Comparison of ENCODE assay signal across 14 mouse cellular contexts in the genomic region with DNA sequence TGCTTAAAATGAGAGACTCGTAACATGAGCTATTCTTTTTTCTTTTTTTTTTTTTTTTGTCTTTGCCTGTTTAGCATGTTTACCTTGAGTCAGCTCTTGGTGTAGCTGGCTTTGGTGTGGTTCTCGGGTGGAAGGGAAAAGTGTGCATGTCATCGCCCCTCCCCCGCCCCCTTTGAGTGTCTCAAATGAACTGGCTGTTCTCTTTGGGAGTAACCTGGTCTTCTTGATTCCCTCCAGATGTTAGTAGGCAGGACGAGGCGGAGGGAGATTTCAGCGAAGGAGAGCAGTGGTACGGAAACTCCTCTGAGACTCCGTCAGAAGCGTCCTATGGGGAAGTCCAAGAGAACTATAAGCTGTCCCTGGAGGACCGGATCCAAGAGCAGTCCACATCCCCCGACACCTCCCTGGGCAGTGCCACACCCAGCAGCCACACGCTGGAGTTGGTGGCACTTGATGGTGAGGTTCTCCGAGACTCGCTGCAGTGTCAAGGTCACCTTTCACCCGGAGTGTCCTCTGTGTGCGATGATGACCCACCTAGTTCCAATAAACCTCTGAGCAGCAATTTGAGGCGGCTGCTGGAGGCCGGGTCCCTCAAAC. TPM values are rescaled to one million over a fixed set of nuclear protein-coding genes. Genes with fewer than 3 reads are reported as not detected.
DNase-seq lines count a peak whose midpoint lies in the region; ATAC-seq and TF ChIP-seq lines count a peak whose summit lies in the region.
"Had no signal": no experiment of that assay in that cellular context is flagged by ENCODE, and none has a peak within 500 bp of the region (broad histone marks: within the 10 kb centered on the region; RNA-seq: fewer than 3 reads in every experiment).

No protein-coding gene starts in this region.

- H3K9ac ChIP-seq in ES-E14 (ENCODE audit: insufficient read depth, low read depth, low read length, poor library complexity, severe bottlenecking), result no peak overlapping the region
- H3K9ac ChIP-seq in forebrain, embryonic 14.5 days (ENCODE audit: low read length), result no peak overlapping the region
- H3K9ac ChIP-seq: forebrain, postnatal 0 days; hindbrain, embryonic 13.5 days had no signal

- in situ Hi-C loops in ES-E14 (cut with MboI; ENCODE audit: low sequenced_read_pairs in 2 of 2, unreplicated experiment in 2 of 2), result no loop called here

- no peaks in the 10 kb centered on the region for H3K27me3 ChIP-seq in embryonic facial prominence, embryonic 10.5 days (replicated peaks; ENCODE audit: low read depth, poor library complexity, severe bottlenecking)
- no peaks in the 10 kb centered on the region for H3K27me3 ChIP-seq in forebrain, embryonic 14.5 days (replicated peaks; ENCODE audit: control insufficient read depth, insufficient read depth, low read length)
- H3K27me3 ChIP-seq: hindbrain, embryonic 13.5 days had no signal

- H3K4me1 ChIP-seq in ES-E14 (ENCODE audit: control insufficient read depth in 2 of 2, insufficient read depth in 2 of 2, low read length in 2 of 2, poor library complexity in 1 of 2), result peaks cover 0 to 12% of the 10 kb centered on the region in 2 experiments; a peak in 3 of 4 replicates
- H3K4me1 ChIP-seq in embryonic facial prominence, embryonic 10.5 days, result peaks cover 40% of the 10 kb centered on the region
- no peaks in the 10 kb centered on the region for H3K4me1 ChIP-seq in forebrain, embryonic 14.5 days (ENCODE audit: control insufficient read depth, insufficient read depth, low read length)

- H3K36me3 ChIP-seq in ES-E14 (ENCODE audit: control insufficient read depth, insufficient read depth, low read length, poor library complexity, severe bottlenecking), result peaks cover 12% of the 10 kb centered on the region; the same call in 1 of the 2 replicates
- H3K36me3 ChIP-seq in embryonic facial prominence, embryonic 10.5 days (replicated peaks), result peaks cover 57% of the 10 kb centered on the region
- peaks cover 36% of the 10 kb centered on the region for H3K36me3 ChIP-seq in forebrain, embryonic 14.5 days (ENCODE audit: control insufficient read depth, insufficient read depth, low read length)

- no peak overlapping the region for H3K4me2 ChIP-seq in forebrain, embryonic 14.5 days (ENCODE audit: low read length)
- H3K4me2 ChIP-seq: hindbrain, embryonic 13.5 days; liver, embryonic 11.5 days had no signal

- peak; percentile 25 for DNase-seq in kidney, postnatal 10 days
- no peak for DNase-seq in kidney, postnatal 25 days
- DNase-seq in ES-E14 (ENCODE audit: low read depth, low spot score), result no peak
- DNase-seq in embryonic facial prominence, embryonic 10.5 days (ENCODE audit: low spot score), result peak; percentile 80
- peak; percentile 44 for DNase-seq in mesoderm, embryonic 11.5 days (ENCODE audit: low read depth, low spot score)
- DNase-seq in retina, embryonic 14.5 days (ENCODE audit: low spot score), result no peak
- no peak for DNase-seq in forebrain, embryonic 14.5 days (ENCODE audit: low spot score)
- DNase-seq: cerebellum, postnatal 25 days; forebrain, postnatal 0 days; heart, adult 11 months; right cerebral cortex, adult 18-20 months had no signal

- H3K4me3 ChIP-seq in ES-E14 (ENCODE audit: insufficient read depth in 1 of 2, low read depth in 1 of 2, low read length in 2 of 2, poor library complexity in 1 of 2, severe bottlenecking in 1 of 2), result peak overlapping the region; percentile 12 to 13; a peak in 1 of 4 replicates
- 0 out of 2 replicates have a peak overlapping the region, but pooled peaks have one; percentile 11 for H3K4me3 ChIP-seq in embryonic facial prominence, embryonic 10.5 days
- no peak overlapping the region for H3K4me3 ChIP-seq in forebrain, embryonic 14.5 days (ENCODE audit: low read depth, low read length)
- H3K4me3 ChIP-seq: hindbrain, embryonic 13.5 days had no signal

- WGBS in embryonic facial prominence, embryonic 10.5 days, result 60% methylated on average over 19 of the region's 19 CpGs
- WGBS in forebrain, embryonic 14.5 days, result 88% methylated on average over 19 of the region's 19 CpGs

- no peak for ATAC-seq in forebrain, embryonic 14.5 days
- ATAC-seq: activated CD4-positive, CD25-positive, alpha-beta regulatory T cell, adult 4 months; forebrain, postnatal 0 days had no signal

- no peaks in the 10 kb centered on the region for H3K9me3 ChIP-seq in ES-E14 (ENCODE audit: control insufficient read depth, insufficient read depth, low read depth, low read length)
- no peaks in the 10 kb centered on the region for H3K9me3 ChIP-seq in embryonic facial prominence, embryonic 10.5 days
- no peaks in the 10 kb centered on the region for H3K9me3 ChIP-seq in forebrain, embryonic 14.5 days (replicated peaks; ENCODE audit: control insufficient read depth, low read length)
- H3K9me3 ChIP-seq: hindbrain, embryonic 13.5 days had no signal

- no peak overlapping the region for H3K27ac ChIP-seq in ES-E14 (ENCODE audit: insufficient read depth, low read depth, low read length, poor library complexity, severe bottlenecking)
- H3K27ac ChIP-seq in embryonic facial prominence, embryonic 10.5 days (replicated peaks), result peak overlapping the region; percentile 54
- H3K27ac ChIP-seq in forebrain, embryonic 14.5 days (ENCODE audit: low read depth, low read length), result no peak overlapping the region
- H3K27ac ChIP-seq: hindbrain, embryonic 13.5 days had no signal

TF ChIP-seq in ES-E14, 5 proteins besides CTCF, POLR2A, EP300 and RAD21:
- TF ChIP-seq ZNF384 (IDR thresholded peaks at IDR 0.05; ENCODE audit: low read depth, low read length) (peak; percentile 65; the same call in 1 of the 2 replicates), CHD2 (IDR thresholded peaks at IDR 0.05; ENCODE audit: low read depth, low read length) (no peak)

RNA-seq across cellular contexts. Expression of a gene that starts 31.9 kb away (rescaled TPM):
- 5.8 and 6.3 TPM in 2 replicates for total RNA-seq in ES-E14 (2012; rRNA removed)
- 6.5 and 8.2 TPM in 2 replicates for polyA plus RNA-seq in embryonic facial prominence, embryonic 10.5 days (2016; fragmentation: Nextera tagmentation; extraction: Ambion mirVana)
- polyA plus RNA-seq in forebrain, embryonic 14.5 days (2014; fragmentation: Nextera tagmentation; extraction: Ambion mirVana), result 10.2 and 12.2 TPM in 2 replicates

Comparison
In these comparisons a context has a peak if more than half of its experiments do, and no peak if none do; other contexts are left out.
1. DNase-seq: peak in kidney, postnatal 10 days (single experiment), embryonic facial prominence, embryonic 10.5 days (single experiment) and mesoderm, embryonic 11.5 days (single experiment); none in kidney, postnatal 25 days (0 of 2), ES-E14 (single experiment), retina, embryonic 14.5 days (single experiment) and forebrain, embryonic 14.5 days (single experiment).